Mouse (Mus musculus): ENCODE data around the gene Dok3.
A peak's percentile ranks its signal among the peaks of the same experiment; 100 is the strongest.

Dok3 gene

DNA sequence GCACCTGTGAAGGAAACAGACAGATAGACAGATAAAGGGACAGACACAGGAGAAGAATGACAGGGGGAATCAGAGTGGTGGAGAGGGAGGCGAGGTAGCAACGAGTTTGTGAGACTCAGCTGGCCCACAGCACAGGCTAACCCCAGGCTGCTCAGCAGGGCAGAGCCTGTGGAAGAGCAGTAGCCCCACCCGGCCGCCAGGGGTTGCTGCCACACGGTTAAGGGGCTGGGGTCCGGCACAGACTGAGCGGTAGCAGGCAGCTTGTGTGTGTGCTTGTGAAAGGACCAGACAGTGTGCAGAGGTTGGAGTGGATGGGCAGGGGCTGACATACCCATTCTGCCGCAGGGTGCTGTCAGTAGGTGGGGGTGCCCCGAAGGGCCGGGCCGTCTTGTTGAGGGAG, 21.2 kb downstream of the Dok3 start:
- DNase-seq (ENCODE audit: low spot score in 2 of 2), result no peak

DNA sequence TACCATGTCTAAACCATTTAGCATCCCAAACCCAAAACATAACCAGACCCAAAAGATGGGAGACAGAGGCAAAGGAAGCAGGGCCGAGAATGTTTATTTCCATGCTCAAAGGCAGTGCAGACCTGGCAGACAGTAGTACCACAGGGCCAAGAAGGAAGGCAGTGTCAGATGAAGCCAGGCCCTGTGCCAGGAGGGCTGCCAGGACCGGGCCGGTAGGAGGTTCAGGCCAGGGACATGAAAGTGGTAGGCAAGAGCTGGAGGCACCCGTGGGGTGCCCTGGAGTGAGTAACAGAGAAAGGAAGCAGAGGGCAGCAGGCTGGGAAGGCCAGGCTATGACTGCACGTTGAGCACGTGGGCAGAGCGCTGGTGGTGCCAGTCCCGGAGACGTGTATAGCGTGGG, 22.4 kb downstream of the Dok3 start:
- DNase-seq (ENCODE audit: low spot score in 2 of 2), result no peak

DNA sequence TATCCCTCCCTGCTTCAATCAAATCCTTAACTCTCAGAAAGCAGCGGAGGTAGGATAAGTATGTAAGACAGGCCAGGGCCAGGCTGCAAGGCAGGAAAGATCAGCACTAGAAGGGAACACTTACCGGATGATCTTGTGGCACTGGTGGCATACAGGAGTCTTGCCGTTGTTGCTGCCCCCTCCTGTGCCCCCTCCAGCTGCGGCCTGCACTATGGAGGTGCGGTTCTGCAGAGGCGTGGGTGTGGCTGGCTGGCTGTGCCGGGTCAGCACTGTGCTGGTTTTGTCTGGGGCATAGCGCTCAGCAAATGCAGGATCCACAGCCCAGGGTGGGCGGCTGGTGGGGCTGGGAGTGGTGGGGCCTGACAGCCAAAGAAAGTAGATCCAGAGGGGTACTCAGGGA, 23.3 kb downstream of the Dok3 start:
- DNase-seq (ENCODE audit: low spot score in 2 of 2), result no peak

DNA sequence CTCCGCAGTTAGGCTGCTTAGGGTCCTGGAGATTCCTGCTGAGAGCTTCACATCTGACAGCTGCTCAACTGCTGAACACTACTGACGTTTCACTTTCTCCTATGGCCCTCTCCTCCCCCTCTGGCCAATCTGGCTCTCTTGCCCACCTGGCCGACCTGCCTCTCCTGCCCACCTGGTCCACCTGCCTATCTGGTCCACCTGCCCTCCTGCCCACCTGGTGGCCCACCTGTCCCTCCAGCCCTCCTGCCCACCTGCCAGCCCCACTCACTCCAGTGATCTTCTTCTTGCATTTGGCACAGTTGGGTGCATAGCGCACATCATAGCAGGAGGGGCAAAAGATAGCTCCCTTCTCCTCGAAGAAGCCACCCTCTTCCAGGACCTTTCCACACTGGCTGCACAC, 24.7 kb downstream of the Dok3 start:
- DNase-seq (ENCODE audit: low spot score in 2 of 2), result no peak

DNA sequence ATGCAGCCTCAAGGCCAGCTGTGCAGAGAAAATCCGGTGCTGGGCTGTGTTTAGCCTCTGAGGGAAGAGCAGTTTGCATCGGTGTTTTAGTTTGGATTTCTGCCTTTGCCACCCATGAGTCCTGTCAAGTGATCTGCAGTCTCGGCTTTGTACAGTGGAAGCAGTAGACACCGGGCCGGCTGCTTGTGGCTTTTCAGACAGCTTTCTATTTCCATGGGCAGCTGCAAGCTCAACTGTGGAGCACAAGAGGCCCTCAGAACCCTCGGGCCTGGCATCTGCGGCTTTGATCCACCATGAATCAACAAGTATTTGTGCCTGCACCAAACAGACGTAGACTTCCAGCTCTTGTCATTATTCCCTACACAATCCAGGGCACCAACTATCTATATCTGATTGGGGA, 26.7 kb downstream of the Dok3 start:
- DNase-seq (ENCODE audit: low spot score in 2 of 2), result no peak

DNA sequence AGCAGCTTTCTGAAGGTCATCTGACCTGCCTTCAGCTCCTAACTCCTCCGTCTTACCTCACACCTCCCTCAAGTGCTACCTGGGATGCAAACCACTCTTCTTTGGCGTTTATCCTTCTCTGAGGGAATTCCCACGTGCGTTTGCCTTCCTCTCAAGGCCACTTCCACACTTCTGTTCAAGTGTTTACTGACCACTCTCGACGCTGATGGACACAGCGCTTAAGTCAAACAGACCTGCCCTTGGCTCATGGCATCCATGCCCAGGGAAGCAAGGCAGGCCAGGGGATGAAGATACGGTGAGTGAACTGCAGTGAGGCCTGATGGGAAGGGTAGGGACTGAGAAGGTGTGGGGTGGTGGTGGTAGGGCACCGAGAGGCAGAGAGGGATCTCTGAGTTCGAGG, 28.5 kb downstream of the Dok3 start:
- DNase-seq (ENCODE audit: low spot score in 2 of 2), result no peak

DNA sequence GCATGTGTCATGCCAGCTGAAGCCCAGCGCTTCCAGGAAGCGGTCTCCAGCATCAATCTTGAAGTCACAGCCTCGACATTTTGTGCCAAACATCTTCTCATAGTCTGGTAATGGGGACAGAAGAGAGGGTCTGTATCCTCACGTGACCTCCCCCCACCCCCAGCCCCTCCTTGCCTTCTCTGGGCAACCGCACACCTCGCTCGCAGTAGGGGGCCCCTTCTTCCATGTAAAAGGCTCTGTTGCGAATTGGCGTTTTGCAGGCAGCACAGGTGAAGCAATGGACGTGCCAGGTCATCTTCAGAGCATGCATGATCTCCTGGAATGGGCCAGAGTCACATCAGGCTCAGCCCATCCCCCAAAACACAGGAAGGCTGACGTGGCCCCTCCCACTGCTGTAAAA, 30.2 kb downstream of the Dok3 start:
- no peak for DNase-seq (ENCODE audit: low spot score in 2 of 2)

DNA sequence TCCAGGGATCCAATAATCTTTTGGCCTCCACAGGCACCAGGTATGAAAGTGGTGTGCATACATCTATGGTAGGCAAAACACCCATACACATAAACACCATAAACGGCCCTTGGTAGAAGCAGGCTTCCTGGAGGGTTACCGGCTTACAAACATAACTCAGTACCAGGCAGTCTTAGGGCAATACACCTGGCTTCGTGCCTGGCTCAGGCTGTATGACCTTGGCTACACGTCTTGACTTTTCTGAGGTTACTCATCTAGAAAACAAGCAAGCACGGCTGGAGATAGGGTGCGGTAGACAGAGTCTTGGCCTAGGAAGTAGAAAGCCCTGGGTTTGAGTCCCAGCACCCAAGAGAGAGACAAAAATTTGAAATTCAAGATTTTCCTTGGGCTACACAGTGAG, 32.4 kb downstream of the Dok3 start:
- DNase-seq (ENCODE audit: low spot score in 2 of 2), result no peak

DNA sequence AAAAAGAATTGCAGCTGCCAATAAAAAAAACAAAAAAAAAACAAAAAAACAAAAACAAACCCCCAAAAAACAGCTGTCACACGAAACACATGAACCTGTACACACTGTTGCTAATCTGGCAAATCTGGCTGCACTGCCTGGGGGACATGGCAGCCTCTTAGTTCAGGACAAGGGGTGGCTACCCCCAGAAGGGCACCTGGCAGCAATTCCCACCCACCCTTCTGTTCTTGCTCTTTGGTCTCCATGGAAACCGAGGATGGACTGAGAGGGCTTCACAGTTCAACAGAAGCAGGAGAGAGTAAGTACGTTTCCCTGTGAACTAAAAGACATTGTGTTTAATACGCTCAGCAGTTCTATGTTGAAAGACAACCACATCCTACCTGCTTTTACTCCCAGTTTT, 33.4 kb downstream of the Dok3 start:
- no peak for DNase-seq (ENCODE audit: low spot score in 2 of 2)

DNA sequence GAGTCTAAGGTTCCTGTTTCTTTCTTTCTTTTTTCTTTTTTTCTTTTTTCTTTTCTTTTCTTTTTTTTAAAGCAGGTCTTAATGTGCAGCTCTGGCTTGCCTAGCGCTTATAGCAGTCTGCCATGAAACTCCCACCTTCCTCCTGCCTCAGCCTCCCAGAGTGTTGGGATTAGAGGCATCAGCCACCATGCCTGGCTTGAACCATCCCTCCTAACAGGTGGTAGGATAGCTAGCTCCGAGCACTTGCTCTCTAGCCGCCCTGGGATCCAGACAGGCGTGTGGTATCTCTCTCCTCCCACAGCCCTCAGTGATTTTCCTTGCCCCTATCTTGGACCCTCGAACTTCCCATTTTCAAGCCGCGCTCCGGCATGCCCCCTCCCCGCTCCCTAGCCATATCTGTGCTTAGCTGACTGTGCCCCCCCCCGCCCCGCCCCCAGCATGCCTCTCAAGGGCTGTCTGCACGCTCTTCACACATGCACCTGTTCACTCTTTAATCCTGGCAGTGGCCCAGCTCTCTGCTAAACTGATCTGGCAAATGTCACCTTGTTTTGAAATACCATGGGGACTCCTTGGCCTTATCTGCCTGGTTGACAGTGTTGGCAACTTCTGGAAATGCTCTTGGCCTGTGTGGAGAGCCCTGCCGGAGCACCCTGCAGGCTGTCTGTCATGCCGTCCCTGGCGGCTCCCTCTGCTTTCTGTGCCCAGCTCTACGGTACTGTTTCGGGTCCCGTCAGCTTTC, 34.0 kb downstream of the Dok3 start:
- DNase-seq (ENCODE audit: low spot score in 2 of 2), result peak in 1 of 2 experiments; percentile 28

DNA sequence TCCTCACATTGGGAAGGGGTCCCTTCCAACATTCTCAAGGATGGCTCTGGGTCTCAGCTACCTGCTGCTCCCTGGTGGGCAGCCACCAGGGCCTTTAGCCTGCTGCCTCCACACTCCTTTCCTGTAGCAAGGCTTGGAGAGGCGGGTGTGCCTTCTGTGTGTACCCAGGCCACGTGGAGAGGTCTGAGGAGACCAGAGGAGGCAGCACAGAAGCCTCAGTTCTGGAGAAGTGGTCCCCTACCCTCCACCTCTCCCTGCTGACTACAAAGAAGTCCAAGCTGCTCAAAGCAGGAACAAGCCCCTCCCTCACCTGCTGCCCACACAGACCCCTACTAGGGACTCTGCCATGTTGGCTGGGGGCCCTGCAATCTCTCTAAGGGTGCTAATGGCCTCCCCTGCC, 34.8 kb downstream of the Dok3 start:
- no peak for DNase-seq (ENCODE audit: low spot score in 2 of 2)

DNA sequence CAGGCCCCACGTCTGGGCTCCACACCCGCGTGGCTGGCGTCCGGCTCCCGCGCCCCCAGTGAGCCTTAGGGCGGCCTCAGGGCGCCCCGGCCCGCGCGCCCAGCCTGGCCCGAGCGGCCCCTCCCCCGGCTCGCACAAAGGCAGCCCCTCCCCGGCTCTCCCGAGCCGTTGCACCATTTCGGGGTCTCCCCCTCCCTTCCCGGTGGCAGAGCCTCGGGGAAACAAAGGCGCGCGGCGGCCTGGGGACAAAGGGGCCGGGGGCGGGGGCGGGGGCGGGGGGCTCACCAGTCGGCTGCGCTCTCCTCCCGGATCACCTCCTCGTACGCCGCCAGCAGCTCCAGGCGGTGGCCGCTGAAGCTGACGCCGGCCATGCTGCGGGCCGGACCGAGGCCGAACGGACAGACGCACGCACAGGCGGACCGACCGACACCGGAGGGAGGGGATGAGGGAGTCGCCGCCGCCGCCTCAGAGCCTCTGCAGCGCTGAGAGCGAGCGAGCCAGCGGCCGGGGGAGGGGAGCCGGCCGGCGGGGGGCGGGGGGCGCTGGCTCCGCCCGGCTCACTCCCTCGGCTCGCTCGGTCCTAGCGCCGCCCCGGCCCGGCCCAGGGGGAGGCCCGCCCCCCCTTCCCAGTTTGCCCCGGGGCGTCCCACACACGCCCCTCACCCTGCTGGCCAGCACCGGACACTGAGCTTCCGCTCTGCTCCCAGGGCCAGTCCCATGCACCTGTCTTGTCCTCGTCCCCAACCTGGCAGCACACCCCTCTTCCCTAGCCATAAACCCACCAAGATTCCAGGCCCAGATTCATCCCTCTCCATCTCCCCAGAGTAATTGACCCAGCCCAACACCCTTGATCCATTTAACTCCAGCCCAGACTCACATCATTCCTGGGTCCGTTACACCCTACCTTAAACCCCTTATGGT, 41.3 kb downstream of the Dok3 start, which contains the start of gene Dbn1:
Dbn1 (minus strand) TSS at position 534 of the 921 bp plus-strand sequence.
- DNase-seq (ENCODE audit: low spot score in 2 of 2), result no peak

DNA sequence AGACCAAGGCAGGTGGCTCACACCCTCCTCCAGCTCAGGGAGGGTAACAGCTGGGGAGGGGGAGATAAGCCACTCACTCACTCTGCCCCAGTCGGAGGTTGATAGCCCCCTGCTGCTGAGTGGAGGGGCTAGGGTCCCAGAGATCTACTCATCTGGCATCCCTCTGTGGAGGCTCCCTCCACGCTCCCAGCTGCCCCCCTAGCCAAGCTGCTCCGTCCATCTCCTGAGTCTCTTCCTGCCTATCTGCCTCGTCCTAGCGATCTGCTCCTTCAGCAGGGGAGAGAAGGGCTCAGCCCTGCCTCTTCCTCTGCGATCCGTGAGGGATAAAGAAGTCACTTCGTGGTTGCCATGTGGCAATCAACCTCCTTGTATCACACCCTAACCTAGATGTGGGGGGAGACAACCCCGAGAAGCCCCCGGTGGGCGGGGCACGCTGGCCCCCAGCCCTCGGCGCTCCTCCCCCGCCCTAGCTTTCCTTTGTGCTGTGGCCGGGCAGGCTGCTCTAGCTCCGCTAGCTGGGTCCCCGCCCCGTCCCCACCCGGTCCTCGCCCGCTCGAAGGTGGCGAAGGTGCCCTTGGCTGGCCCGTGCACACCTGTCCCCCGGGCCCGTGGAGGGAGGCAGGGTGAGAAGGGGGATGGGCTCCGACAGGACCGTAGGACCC, 42.0 kb downstream of the Dok3 start:
- DNase-seq (ENCODE audit: low spot score in 2 of 2), result peak in 1 of 2 experiments; percentile 26

DNA sequence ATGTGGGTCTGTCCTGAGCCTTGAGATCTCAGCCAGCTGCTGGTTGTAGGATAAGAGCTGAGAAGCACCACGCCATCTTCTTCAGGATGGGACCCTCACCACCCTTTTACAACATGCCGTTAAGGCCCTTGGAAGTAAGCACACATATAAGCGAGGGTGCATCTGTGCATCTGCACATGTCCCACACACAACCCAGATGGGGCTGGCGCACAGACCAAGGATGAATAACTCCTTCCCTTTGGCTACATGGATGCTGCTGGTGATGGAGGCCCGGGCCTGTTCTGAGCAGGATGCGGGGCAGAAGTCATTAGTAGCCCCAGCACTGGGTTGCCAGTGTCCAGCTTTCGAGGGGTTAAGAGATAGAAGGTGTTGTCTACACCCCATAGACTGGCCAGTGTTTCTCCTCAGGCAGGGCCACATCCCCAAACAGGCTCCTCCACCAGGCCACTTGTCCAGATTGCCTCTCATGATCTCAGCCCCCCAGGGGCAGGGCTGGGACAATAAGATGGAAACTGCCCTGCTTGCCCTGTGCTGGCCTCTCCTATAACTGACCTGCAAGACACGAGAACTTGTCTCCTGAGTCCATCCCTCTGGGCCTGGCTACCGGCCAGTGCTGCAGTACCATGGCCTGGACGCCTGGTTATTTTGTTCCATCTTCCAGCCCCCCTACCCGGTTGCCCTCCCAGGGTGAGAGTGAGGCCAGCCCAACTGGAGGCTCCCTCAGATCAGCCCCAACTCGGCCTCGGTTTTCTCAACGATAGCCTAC, 42.9 kb downstream of the Dok3 start:
- peak in 1 of 2 experiments; percentile 36 for DNase-seq (ENCODE audit: low spot score in 2 of 2)

DNA sequence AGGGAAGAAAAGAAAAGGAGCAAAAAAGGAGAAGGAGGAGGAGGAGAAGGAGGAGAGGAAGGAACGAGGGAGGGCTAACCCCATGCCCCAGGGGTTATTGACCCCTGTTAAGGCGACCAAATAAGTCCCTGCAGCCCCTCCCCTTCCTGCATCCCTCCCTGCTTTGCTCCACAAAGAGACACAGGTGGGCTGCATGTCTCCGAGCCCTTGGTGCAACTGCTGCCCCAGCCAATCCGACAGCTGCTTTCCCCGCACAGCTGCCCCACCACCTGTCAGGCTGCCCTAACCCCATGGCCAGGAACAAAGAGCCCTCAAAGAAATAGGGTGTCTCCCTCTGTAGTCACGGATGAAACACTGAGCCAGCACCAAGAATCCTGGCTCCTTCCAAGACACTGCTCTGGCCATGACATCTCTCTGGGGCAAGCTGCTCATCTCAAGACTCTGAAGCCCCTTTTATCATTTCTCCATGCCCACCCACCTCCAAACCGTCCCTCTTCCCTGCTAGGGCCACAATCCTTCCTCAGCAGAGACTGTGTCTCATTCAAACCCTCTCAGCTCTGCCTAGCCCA, 44.5 kb downstream of the Dok3 start:
- no peak for DNase-seq (ENCODE audit: low spot score in 2 of 2)

DNA sequence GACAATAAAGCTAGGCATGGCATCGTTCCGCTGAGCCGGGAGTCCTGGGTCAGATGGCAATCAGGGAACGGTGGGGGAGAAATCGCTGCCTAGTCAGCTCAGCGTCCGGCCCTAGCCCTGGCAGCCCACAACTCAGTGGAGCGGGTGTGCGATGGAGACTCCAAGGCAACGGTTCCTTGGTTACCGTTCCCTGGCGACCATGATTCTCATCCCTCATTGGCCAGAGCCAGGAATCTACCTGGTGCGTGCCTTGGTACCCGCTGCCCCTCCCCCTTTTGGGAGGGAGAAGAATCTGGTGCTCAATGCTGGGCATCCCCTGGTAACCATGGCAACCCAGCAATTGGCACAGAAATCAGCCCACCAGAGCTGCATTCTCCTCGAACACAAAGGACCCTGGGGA, 45.5 kb downstream of the Dok3 start:
- peak; percentile 90 to 94 for DNase-seq (ENCODE audit: low spot score in 2 of 2)

DNA sequence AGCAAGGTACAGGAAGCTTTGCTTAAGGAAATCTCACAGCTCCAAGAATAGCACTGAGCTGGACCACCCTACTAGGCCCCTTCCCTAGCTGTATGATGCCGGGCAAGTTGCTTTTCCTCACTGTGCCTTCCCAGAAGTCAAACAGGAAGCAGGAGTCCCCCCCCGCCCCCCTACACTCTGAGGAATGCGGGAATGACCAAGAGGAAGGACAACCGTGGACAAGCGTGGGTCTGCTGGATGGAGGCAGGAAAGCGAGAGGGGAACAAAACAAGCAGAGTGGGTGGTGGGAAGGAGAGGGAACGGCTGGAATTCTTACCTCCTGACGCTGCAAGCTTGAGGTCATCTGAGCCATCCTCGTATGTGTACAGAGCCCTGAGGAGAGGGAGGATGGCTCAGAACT, 46.0 kb downstream of the Dok3 start:
- DNase-seq (ENCODE audit: low spot score in 2 of 2), result no peak

DNA sequence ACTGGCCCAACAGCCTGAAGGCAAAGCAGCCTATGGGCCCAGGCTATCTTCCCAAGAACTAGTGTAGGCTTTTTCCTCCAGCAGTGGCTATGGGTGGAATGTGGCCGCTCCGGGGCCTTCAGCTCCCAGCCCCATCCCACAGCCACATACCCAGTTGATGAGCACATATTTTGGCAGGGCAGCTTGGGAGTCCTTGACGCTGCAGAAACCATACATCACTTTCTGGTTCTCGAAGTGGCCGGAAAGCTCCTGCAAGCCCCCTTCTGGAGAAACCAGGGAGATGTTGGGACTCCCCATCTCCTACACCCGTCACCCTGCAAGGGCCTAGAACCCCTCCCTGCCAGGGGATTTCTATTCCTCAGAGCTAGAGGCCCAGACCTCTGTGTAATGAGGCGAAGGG, 46.6 kb downstream of the Dok3 start:
- no peak for DNase-seq (ENCODE audit: low spot score in 2 of 2)

DNA sequence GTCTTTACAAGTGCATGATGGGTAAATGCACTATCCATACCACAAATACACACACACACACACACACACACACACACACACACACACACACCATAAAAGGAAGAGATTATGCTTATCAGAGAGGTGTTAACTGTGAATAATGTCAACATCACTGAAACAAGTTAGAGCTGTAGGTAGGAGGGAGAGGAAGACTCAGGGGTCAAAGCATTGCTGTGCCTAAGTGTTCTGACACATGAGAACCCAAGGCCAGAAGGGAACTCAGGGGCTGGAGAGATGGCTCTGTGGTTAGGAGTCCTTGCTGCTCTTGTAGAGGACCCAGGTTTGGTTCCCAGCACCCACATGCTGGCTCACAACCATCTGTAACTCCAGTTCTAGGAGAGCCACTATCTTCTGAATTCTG, 49.2 kb downstream of the Dok3 start:
- DNase-seq (ENCODE audit: low spot score in 2 of 2), result no peak

DNA sequence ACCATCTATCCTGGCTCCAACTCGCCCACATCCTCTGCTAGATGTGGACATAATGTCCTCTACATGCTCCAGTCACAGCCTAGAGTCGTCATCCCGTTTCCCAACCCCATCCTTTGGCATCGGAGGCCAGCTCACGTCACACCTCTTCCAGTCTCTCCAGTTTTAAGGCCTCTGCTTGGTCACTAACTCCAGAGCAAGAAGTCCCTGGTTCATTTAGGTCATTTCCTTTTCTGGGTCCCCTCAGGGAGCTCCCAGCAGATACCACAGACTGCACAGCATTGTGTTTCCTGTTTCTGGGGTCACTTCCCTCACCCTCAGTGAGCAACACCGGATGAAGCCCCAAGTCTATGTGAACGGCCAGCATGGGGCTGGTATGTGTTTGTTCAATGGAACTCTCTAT, 50.1 kb downstream of the Dok3 start:
- no peak for DNase-seq (ENCODE audit: low spot score in 2 of 2)

DNA sequence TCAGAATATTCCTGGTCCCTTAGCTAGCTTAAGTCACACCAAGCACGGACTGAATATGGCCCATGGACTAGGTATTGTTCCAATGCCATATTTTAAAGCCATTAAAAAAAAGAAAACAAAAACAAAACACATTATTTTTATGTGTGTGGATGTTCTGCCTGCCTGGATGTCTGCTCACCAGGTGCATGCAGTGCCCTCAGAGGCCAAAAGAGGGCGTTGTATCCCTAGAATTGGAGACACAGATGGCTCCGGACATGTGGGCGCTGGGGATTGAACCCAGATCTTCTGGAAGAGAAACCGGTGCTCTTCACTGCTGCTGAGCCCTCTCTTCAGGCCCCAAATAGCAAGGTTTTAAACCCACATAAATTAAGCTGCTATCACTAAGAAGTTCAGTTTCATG, 51.1 kb downstream of the Dok3 start:
- DNase-seq (ENCODE audit: low spot score in 2 of 2), result peak in 1 of 2 experiments; percentile 62

All from left cerebral cortex, adult 9 months (tissue).